Comparison of ENCODE assay signal across 23 mouse cellular contexts in the genomic region with DNA sequence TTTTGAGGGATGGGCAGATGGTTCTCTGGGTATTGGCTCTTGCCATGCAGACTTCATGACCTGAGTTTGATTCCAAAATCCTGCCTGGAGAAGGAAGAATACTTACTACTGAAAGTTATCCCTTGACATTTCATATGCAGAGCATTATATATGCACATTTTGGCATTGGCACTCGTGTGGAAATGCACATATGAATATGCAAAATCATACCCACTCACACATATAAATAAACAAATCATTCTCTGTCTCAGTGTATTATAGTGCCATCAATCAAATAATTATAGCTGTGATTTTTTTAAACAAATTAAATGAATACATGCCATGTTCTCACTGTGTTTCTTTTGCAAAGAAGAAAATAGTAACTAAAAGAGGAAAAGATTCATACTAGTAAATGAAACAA.
A peak's percentile ranks its signal among the peaks of the same experiment; 100 is the strongest.
DNase-seq lines count a peak whose midpoint lies in the region; ATAC-seq and TF ChIP-seq lines count a peak whose summit lies in the region.
"Had no signal": no experiment of that assay in that cellular context is flagged by ENCODE, and none has a peak within 500 bp of the region (broad histone marks: within the 10 kb centered on the region; RNA-seq: fewer than 3 reads in every experiment).

No protein-coding gene starts in this region.

- H3K4me2 ChIP-seq in forebrain, embryonic 16.5 days (ENCODE audit: low read length) = no peak overlapping the region
- no peak overlapping the region for H3K4me2 ChIP-seq in forebrain, embryonic 12.5 days
- H3K4me2 ChIP-seq in forebrain, postnatal 0 days (ENCODE audit: low read depth) = no peak overlapping the region
- H3K4me2 ChIP-seq in forebrain, embryonic 14.5 days (ENCODE audit: low read length) = no peak overlapping the region

- 33% methylated on average over 1 of the region's 1 CpGs for WGBS in forebrain, embryonic 16.5 days
- WGBS in forebrain, embryonic 12.5 days = 73% methylated on average over 1 of the region's 1 CpGs
- 22% methylated on average over 1 of the region's 1 CpGs for WGBS in forebrain, postnatal 0 days
- 42% methylated on average over 1 of the region's 1 CpGs for WGBS in forebrain, embryonic 14.5 days

- H3K27ac ChIP-seq in forebrain, embryonic 16.5 days (ENCODE audit: low read length) = no peak overlapping the region
- no peak overlapping the region for H3K27ac ChIP-seq in forebrain, embryonic 12.5 days
- H3K27ac ChIP-seq in forebrain, postnatal 0 days (ENCODE audit: low read depth, low read length) = no peak overlapping the region
- no peak overlapping the region for H3K27ac ChIP-seq in forebrain, embryonic 14.5 days (ENCODE audit: low read depth, low read length)

- ATAC-seq in forebrain, embryonic 16.5 days = peak; percentile 63; the same call in 1 of the 2 replicates
- no peak for ATAC-seq in forebrain, embryonic 12.5 days (ENCODE audit: low FRiP score)
- peak; percentile 67 for ATAC-seq in forebrain, postnatal 0 days
- no peak for ATAC-seq in forebrain, embryonic 14.5 days
- ATAC-seq: activated CD4-positive, CD25-positive, alpha-beta regulatory T cell, adult 4 months; CD4-positive, CD25-positive, alpha-beta regulatory T cell, adult 4 months; Patski had no signal

- H3K4me3 ChIP-seq in forebrain, embryonic 16.5 days (replicated peaks; ENCODE audit: low read length) = no peak overlapping the region
- no peak overlapping the region for H3K4me3 ChIP-seq in forebrain, embryonic 12.5 days (replicated peaks)
- no peak overlapping the region for H3K4me3 ChIP-seq in forebrain, postnatal 0 days (ENCODE audit: low read depth, low read length)
- H3K4me3 ChIP-seq in forebrain, embryonic 14.5 days (ENCODE audit: low read depth, low read length) = no peak overlapping the region

- H3K27me3 ChIP-seq in forebrain, embryonic 16.5 days (replicated peaks; ENCODE audit: control insufficient read depth, insufficient read depth, low read length) = no peaks in the 10 kb centered on the region
- no peaks in the 10 kb centered on the region for H3K27me3 ChIP-seq in forebrain, embryonic 12.5 days
- H3K27me3 ChIP-seq in forebrain, postnatal 0 days (ENCODE audit: insufficient read depth, low read length) = no peaks in the 10 kb centered on the region
- no peaks in the 10 kb centered on the region for H3K27me3 ChIP-seq in forebrain, embryonic 14.5 days (replicated peaks; ENCODE audit: control insufficient read depth, insufficient read depth, low read length)
- H3K27me3 ChIP-seq: CH12.LX, Patski had no signal

- no peak overlapping the region for H3K9ac ChIP-seq in forebrain, embryonic 16.5 days (replicated peaks; ENCODE audit: low read depth, low read length)
- no peak overlapping the region for H3K9ac ChIP-seq in forebrain, embryonic 12.5 days
- no peak overlapping the region for H3K9ac ChIP-seq in forebrain, postnatal 0 days
- no peak overlapping the region for H3K9ac ChIP-seq in forebrain, embryonic 14.5 days (ENCODE audit: low read length)

- no peak for TF ChIP-seq CTCF in forebrain, postnatal 0 days (IDR thresholded peaks at IDR 0.05; ENCODE audit: low read depth)
- no peak for TF ChIP-seq CTCF in brain, embryonic 14.5 days (IDR thresholded peaks at IDR 0.05; ENCODE audit: borderline replicate concordance, extremely low read depth, insufficient read depth, insufficient read length)

- no peaks in the 10 kb centered on the region for H3K36me3 ChIP-seq in forebrain, embryonic 16.5 days (ENCODE audit: control insufficient read depth, insufficient read depth)
- no peaks in the 10 kb centered on the region for H3K36me3 ChIP-seq in forebrain, embryonic 12.5 days (replicated peaks)
- no peaks in the 10 kb centered on the region for H3K36me3 ChIP-seq in forebrain, postnatal 0 days (ENCODE audit: insufficient read depth)
- no peaks in the 10 kb centered on the region for H3K36me3 ChIP-seq in forebrain, embryonic 14.5 days (ENCODE audit: control insufficient read depth, insufficient read depth, low read length)
- H3K36me3 ChIP-seq: G1E had no signal

- DNase-seq in forebrain, postnatal 0 days = peak; percentile 25
- no peak for DNase-seq in forebrain, embryonic 14.5 days (ENCODE audit: low spot score)
- DNase-seq in brain, embryonic 14.5 days (ENCODE audit: low read depth) = peak; percentile 25
- no peak for DNase-seq in c-Kit-positive CD71-positive TER-119-positive erythroid progenitor cells, embryonic 14.5 days (ENCODE audit: low spot score)
- DNase-seq: adrenal gland, adult 2 months; adrenal gland, adult 8-10 months; adrenal gland, postnatal 10 days; adrenal gland, postnatal 14 days; adrenal gland, postnatal 25 days; adrenal gland, postnatal 36 days; B cell, adult 2 months; cerebellum, adult 11 months; cerebellum, adult 11-12 months; cerebellum, adult 18-20 months; cerebellum, adult 2 months; cerebellum, adult 8-10 months had no signal

- TF ChIP-seq POLR2A in brain, embryonic 14.5 days (IDR thresholded peaks at IDR 0.05; ENCODE audit: borderline replicate concordance, extremely low read depth, insufficient read depth, insufficient read length, poor library complexity, severe bottlenecking) = no peak

- H3K4me1 ChIP-seq in forebrain, embryonic 16.5 days (replicated peaks; ENCODE audit: control insufficient read depth, insufficient read depth, low read length) = no peaks in the 10 kb centered on the region
- H3K4me1 ChIP-seq in forebrain, embryonic 12.5 days = no peaks in the 10 kb centered on the region
- no peaks in the 10 kb centered on the region for H3K4me1 ChIP-seq in forebrain, postnatal 0 days (ENCODE audit: insufficient read depth)
- H3K4me1 ChIP-seq in forebrain, embryonic 14.5 days (ENCODE audit: control insufficient read depth, insufficient read depth, low read length) = no peaks in the 10 kb centered on the region

- no peaks in the 10 kb centered on the region for H3K9me3 ChIP-seq in forebrain, embryonic 16.5 days (ENCODE audit: control insufficient read depth, low read length)
- no peaks in the 10 kb centered on the region for H3K9me3 ChIP-seq in forebrain, embryonic 12.5 days
- no peaks in the 10 kb centered on the region for H3K9me3 ChIP-seq in forebrain, postnatal 0 days (ENCODE audit: low read length)
- no peaks in the 10 kb centered on the region for H3K9me3 ChIP-seq in forebrain, embryonic 14.5 days (replicated peaks; ENCODE audit: control insufficient read depth, low read length)
- H3K9me3 ChIP-seq: G1E had no signal

Comparison
In these comparisons a context has a peak if more than half of its experiments do, and no peak if none do; other contexts are left out.
1. ATAC-seq: peak in forebrain, embryonic 16.5 days (single experiment) and forebrain, postnatal 0 days (single experiment); none in forebrain, embryonic 12.5 days (single experiment) and forebrain, embryonic 14.5 days (single experiment).
2. DNase-seq: peak in forebrain, postnatal 0 days (single experiment) and brain, embryonic 14.5 days (single experiment); none in forebrain, embryonic 14.5 days (single experiment) and c-Kit-positive CD71-positive TER-119-positive erythroid progenitor cells, embryonic 14.5 days (single experiment).